Mouse (Mus musculus): Measurements from ENCODE around the gene Rcc1l. TPM values are rescaled to one million over a fixed set of nuclear protein-coding genes. Genes with fewer than 3 reads are reported as not detected.

Gene Rcc1l
- polyA plus RNA-seq, 2 experiments from 2014 or later, result 1.7 to 2.6 TPM

GRCm38 (mm10) chr5:134115639-134116259, 60.8 kb downstream of the Rcc1l start:
- no peak for ATAC-seq

- ATAC-seq, result no peak
Measured at GRCm38 (mm10) chr5:134114981-134115380, 61.6 kb downstream of the Rcc1l start.

GRCm38 (mm10) chr5:134105829-134106228, 70.7 kb downstream of the Rcc1l start:
- peak; percentile 17 for ATAC-seq

- ATAC-seq, result peak; percentile 37
Measured at GRCm38 (mm10) chr5:134102720-134103119, 73.9 kb downstream of the Rcc1l start.

GRCm38 (mm10) chr5:134101883-134102282, 74.7 kb downstream of the Rcc1l start:
- ATAC-seq, result no peak

DNA sequence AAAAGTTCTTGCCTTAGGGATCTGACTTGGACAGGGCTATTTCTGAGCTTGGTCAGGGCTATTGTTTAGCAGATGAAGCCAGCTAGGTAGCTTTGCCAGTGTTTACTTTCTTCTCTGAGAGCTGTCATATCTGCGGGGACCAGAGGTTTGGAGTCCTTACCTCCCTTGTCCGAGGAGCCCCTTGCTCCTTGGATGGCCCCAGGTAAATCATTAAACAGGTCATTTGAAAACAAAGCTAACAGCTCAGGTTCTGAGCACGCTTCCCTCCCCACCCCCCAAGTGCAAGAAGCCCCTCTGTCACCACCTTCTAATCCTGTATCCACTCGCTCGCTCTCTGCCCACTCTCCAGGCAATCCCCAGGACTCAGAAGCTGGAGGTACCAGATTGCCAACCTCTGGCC, 75.3 kb downstream of the Rcc1l start:
- ATAC-seq, result no peak

GRCm38 (mm10) chr5:134100232-134100771, 76.3 kb downstream of the Rcc1l start:
- ATAC-seq, result no peak

DNA sequence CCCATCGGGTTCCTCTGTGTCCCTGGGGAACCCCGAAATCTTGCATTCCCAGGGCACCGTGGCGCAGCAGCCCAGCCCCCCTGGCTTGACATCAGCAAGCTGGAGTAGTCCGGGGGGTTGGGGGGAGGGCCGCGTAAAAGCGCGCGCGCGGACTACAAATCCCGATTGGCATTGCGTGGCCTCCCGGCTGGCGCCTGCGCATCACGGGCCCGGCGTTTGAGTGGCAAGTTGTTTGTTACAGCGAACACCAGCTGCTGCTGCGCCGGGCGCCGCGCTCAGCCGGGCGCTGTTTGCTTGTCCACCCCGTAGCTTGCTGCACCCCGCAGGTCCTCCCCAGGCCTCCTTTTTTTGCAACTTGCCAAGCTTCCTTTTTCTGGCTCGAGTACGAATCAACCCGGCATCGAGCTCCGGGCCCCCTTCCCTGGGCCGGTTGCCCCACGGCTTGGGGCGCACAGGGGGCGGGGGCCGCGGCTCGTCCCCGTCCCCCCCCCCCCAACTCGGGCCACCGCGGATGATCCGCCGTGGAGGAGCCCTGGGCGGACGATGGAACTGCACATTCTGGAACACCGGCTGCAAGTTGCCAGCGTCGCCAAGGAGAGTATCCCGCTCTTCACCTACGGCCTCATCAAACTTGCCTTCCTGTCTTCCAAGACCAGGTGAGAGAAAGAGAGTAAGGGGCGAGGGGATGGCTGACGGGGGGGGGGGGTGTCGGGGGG, 76.9 kb downstream of the Rcc1l start, which contains the start of gene Castor2:
TSS of gene Castor2 (plus strand) at position 216 of the 716 bp plus-strand sequence.
- peak; percentile 97 for ATAC-seq

GRCm38 (mm10) chr5:134098976-134099375, 77.6 kb downstream of the Rcc1l start:
- ATAC-seq, result no peak

DNA sequence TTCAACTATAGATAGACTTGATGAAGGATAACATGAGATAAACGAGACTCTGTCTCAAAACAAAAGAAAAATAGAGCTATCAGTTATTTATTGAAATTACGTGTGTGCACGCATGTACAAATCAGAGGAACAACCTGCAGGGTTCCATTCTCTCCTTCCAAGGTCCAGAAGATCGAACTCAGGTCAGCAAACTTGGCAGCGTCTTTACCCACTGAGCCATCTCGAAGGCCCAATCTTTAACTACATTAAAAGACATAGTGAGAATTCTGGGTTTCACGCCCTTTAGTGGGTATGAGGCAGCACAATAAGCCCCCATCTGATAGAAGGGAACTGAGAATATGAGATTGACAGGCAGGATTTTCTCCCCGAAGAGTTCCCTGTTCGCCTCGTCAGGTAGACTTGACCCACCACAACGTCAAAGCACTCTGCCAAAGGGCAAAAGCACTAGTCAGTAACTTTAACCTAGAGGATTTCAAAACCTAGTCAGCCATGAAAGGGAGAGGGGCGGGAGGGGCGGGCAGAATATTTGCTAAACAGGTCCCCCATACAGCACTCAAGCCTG, 78.2 kb downstream of the Rcc1l start:
- no peak for ATAC-seq

Other genes with a start within 250 kb of the Rcc1l start
- gene Castor2, start 77.1 kb downstream of the Rcc1l start, polyA plus RNA-seq (2017; shearing (Covaris generic)), result 1 to 10 TPM; 5.5 to 6.9 TPM
- gene Gtf2ird2, start 7.2 kb upstream of the Rcc1l start, polyA plus RNA-seq (2017; shearing (Covaris generic)), result 1 to 10 TPM; 6.4 to 6.7 TPM
- 10 to 100 TPM in 1 of 2 experiments, 1 to 10 TPM in 1; 8.8 to 15.8 TPM for gene Ncf1, start 52.9 kb upstream of the Rcc1l start, polyA plus RNA-seq (2017; shearing (Covaris generic))
- 100 to 1,000 TPM in 1 of 2 experiments, 10 to 100 TPM in 1; 96.3 to 125 TPM for gene Gtf2i, start 138.0 kb upstream of the Rcc1l start, polyA plus RNA-seq (2017; shearing (Covaris generic))

Data from CD4-positive, CD25-positive, alpha-beta regulatory T cell, adult 4 months (primary cell).